Mouse (Mus musculus): ENCODE data around the gene Serpina3m. TPM values are rescaled to one million over a fixed set of nuclear protein-coding genes. Genes with fewer than 3 reads are reported as not detected.
"Not testable (repeated sequence)": the region's sequence is repeated elsewhere in the genome, so short reads cannot be mapped to it uniquely, and the experiment has no call there.

Serpina3m gene
- total RNA-seq (2017) = not detected in 2 replicates

DNA sequence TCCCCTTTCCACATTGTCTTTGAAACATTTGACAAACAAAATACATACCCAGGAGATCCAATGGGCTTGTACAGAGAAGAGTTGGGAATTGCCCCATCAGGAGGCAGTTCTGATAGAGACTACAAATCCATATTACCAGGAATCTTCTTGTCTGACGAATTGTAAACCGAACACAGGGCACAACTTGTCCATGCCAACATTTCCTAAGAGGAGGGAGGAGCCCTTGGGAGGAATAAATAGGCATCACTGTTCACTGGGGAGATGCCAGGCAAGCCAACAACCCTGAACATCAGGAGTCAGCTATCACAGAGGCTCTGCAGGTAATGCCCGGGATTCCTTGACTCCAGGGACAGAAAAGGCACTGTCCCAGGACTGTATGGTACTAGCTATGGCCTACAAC is at the start of gene Serpina3m, which contains the start of gene Serpina3k:
Gene Serpina3m, plus strand, starts transcription at position 261 of the 400 bp plus-strand sequence.
Gene Serpina3k, plus strand, starts transcription at position 261 of the 400 bp plus-strand sequence.
- not testable (repeated sequence) for ATAC-seq (replicated peaks in 1 of 2; ENCODE audit: insufficient read depth in 1 of 2, low FRiP score in 2 of 2, low TSS enrichment in 1 of 2, low read depth in 1 of 2, poor library complexity in 2 of 2, severe bottlenecking in 2 of 2)

DNA sequence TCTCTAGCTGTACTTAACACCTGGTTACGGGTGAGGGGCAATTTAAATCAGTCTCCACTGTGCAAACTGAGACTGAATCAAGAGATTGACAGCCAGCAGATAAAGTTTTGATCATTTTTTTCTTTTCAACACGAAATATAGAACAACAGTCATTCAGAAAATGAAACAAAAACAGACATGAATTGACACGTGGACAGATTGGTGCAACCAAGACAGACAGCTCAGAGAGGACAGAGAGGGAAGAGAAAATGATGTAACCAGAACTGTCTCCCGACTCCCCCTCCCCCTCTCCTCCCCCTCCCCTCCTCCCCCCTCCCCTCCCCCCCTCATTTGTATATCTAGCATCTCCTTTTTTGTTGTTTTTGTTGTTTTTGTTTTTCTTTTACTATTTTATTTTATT is 48.4 kb upstream of the Serpina3m start:
- no peak for ATAC-seq (replicated peaks in 1 of 2; ENCODE audit: insufficient read depth in 1 of 2, low FRiP score in 2 of 2, low TSS enrichment in 1 of 2, low read depth in 1 of 2, poor library complexity in 2 of 2, severe bottlenecking in 2 of 2)

DNA sequence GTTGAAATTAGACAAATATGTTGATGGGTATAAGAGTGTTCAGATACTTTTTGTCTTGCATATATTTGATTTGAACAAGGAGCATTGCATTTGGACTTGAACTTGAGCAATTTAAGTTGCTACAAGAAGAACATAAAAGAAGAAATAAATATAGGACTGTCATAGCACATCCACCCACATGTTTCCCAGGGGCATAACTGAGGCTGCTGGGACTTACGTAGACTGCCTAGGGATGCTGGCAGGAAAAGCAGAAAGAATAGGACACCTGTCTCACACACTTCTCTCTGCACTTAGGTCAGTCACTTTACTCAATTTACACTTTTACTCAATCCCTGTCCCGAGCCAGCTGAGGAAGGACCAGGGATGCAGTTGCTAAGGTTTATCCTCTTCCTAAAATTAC is 44.3 kb upstream of the Serpina3m start:
- no peak for ATAC-seq (replicated peaks in 1 of 2; ENCODE audit: insufficient read depth in 1 of 2, low FRiP score in 2 of 2, low TSS enrichment in 1 of 2, low read depth in 1 of 2, poor library complexity in 2 of 2, severe bottlenecking in 2 of 2)

DNA sequence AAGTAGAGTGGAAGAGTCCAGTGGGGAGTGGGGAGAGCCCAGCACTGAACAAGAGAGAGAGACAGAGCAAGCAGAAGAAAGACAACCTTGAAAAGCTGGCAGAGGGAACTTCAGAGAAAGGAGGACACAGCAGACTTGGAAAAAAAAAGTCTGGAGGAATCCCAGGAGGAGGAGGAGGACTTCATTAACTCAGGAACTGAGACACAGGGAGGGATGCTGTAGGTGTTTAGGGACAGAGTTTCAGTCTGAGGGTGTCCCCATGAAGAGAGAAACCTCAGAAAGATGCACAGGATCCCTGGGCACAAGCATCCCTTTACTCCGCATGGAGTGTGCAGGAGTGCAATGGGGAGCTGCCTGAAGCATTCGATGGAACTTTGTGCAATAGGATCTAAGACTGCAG is 40.2 kb upstream of the Serpina3m start:
- no peak for ATAC-seq (replicated peaks in 1 of 2; ENCODE audit: insufficient read depth in 1 of 2, low FRiP score in 2 of 2, low TSS enrichment in 1 of 2, low read depth in 1 of 2, poor library complexity in 2 of 2, severe bottlenecking in 2 of 2)

DNA sequence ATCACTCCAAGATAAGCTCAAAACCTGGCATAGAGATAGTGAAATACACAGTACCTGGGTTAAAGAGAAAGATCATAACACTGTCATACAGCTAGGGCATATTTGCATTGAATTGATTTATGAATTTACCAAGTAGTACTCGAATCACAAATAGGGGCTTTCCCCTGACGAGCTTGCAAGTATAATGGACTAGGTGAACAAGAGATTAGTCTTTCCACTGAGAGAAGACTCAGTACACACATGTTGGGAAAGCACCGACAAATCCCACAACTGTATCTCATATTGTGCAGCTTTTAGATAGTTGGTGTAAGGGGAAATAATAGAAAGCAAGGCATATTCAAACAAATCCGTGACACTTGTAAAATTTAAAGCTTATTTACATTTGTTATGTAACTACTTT is 32.3 kb upstream of the Serpina3m start:
- no peak for ATAC-seq (replicated peaks in 1 of 2; ENCODE audit: insufficient read depth in 1 of 2, low FRiP score in 2 of 2, low TSS enrichment in 1 of 2, low read depth in 1 of 2, poor library complexity in 2 of 2, severe bottlenecking in 2 of 2)

DNA sequence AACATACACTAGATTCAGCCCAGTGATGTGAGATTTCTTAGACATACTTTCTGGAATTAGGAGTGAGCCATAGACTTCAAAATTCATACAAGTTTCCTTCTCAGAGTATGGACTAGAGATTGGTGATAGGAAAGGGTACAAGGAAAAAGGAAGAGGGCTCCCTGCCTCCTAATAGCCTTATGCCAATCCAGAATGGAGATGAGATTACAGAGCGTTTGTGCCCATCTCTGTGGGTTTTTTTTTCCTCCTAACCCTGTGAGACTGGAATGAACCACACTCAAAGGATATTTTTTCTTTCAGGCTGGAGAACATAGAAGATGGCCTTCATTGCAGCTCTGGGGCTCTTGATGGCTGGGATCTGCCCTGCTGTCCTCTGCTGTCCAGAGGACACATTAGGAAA is 24.0 kb upstream of the Serpina3m start, which contains the start of gene Serpina3j:
Gene Serpina3j, plus strand, starts transcription at position 301 of the 400 bp plus-strand sequence.
- ATAC-seq (replicated peaks in 1 of 2; ENCODE audit: insufficient read depth in 1 of 2, low FRiP score in 2 of 2, low TSS enrichment in 1 of 2, low read depth in 1 of 2, poor library complexity in 2 of 2, severe bottlenecking in 2 of 2) = no peak

DNA sequence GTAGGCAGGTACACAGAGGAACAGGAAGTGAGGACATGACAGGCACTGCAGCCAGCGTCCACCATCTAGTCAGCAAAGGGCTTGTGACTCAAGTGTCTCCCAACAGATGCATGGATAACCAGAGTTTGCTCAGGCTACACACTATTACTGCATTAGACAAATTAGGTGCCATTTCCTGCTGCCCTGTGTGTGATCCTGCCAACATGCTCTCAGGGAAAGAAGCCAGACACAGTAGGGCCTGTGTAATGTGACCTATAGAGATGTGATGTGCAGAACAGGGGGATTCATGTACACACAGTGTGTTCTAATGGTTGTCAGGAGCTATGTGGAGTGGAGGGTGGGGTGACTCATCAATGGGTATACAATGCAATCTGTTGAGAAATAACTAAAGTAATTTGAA is 15.8 kb upstream of the Serpina3m start:
- ATAC-seq (replicated peaks in 1 of 2; ENCODE audit: insufficient read depth in 1 of 2, low FRiP score in 2 of 2, low TSS enrichment in 1 of 2, low read depth in 1 of 2, poor library complexity in 2 of 2, severe bottlenecking in 2 of 2) = no peak

DNA sequence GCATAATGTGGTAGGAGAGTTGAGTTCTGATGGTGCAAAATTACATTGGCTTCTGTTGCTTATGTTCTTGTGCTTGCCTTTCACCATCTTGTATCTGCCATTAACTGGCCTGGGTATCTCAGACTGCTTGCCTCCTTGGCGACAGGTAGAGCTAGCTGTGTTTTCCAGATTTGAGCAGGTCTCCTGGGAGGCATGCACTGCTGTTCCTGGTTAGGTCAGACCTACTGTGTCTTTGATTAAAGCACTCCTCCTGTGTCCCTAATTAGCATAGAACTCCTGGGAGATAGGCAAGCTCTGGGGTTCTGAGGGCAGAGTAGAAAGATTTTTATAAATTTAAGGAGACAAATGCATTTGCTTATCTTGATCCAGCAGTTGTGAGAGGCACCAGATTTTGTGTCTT is 6.6 kb upstream of the Serpina3m start:
- ATAC-seq (replicated peaks in 1 of 2; ENCODE audit: insufficient read depth in 1 of 2, low FRiP score in 2 of 2, low TSS enrichment in 1 of 2, low read depth in 1 of 2, poor library complexity in 2 of 2, severe bottlenecking in 2 of 2) = no peak

DNA sequence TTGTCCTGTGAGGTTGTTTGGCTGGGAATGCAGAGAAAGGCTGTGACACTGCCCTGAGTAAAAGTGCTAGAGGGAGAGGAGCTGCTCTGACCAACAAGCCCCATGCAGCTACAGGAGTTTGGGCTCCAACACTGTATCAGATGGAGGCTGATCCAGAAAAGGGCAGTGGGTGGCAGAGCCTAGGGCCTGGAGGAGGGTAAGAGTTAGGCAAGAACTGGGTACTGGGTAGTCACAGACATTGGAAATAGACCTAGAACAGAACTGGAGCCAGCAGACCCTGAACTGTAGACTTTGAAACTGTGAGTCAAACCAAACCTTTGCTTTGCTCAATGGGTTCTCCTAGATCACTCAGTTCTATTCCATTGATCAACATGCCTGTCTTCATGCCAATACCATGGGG is 1.4 kb upstream of the Serpina3m start:
- not testable (repeated sequence) for ATAC-seq (replicated peaks in 1 of 2; ENCODE audit: insufficient read depth in 1 of 2, low FRiP score in 2 of 2, low TSS enrichment in 1 of 2, low read depth in 1 of 2, poor library complexity in 2 of 2, severe bottlenecking in 2 of 2)

DNA sequence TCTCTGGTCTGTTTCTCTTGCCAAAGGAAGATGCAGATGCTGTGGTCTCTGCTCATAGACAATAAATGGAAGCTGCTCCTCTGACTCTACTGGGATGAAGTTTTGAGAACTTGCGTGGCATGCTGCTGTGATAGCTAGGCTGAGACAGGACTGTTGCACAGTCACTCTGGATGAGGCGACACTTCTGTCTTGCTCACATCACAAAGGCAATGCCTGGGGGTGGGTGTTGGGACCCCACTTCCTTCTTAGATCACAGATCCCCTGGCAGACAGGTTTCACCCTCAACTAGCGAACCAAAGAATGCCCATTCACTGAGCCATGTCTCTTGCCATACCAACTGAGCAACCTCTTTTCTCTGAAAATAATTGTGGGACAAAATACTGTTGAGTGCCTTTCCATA is 419 bp downstream of the Serpina3m start:
- no peak for ATAC-seq (replicated peaks in 1 of 2; ENCODE audit: insufficient read depth in 1 of 2, low FRiP score in 2 of 2, low TSS enrichment in 1 of 2, low read depth in 1 of 2, poor library complexity in 2 of 2, severe bottlenecking in 2 of 2)

DNA sequence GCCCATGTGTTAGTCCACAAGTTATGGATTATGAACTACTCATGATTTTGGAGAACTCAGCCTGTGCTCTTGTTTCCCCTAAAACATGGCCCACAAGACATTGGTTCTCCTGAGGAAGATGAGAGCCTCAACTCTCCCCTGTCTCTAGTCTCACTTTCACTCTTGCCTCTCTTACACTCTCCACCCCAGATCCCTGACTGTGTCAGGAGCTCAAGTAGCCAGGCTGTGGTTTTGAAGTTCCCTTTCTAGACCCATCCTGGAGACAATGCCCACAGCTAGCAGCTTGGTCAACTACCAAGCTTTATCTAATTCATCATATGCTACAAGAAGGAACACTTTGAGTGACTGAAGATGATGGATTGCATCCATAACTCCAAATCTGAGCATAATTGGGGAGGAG is 4.2 kb downstream of the Serpina3m start:
- peak; percentile 42 to 58 for ATAC-seq (replicated peaks in 1 of 2; ENCODE audit: insufficient read depth in 1 of 2, low FRiP score in 2 of 2, low TSS enrichment in 1 of 2, low read depth in 1 of 2, poor library complexity in 2 of 2, severe bottlenecking in 2 of 2)

DNA sequence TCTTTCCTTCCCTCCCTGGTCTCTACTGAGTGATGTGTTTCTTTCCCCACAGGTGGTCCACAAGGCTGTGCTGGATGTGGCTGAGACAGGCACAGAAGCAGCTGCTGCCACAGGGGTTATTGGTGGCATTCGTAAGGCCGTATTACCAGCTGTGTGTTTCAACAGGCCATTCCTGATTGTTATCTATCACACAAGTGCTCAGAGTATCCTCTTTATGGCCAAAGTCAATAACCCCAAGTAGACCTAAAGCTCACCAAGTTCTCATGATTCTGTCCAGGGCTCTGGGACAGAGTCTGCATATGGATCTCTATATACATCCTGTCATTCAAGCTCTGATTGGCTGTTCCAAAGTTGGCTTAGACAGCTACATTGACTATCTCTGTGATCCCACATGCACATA is 6.9 kb downstream of the Serpina3m start:
- no peak for ATAC-seq (replicated peaks in 1 of 2; ENCODE audit: insufficient read depth in 1 of 2, low FRiP score in 2 of 2, low TSS enrichment in 1 of 2, low read depth in 1 of 2, poor library complexity in 2 of 2, severe bottlenecking in 2 of 2)

DNA sequence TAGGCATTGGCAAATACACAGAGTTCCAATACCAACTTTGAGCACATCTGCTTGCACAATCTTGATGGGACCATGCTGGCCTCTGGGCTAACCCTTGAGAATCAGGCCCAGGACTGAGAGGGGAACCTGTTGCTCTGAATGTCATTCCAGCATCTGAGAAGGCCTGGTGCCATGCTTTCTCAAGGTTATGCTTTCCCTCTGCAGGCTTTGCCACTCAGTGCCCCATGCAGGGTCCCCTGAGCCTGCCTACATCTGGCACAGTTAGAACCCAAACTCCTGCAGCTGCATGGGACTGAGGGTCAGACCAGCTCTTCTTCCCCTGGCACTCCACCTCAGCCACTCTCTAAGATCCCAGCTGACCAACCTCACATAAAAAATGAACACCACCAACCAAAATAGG is 7.4 kb downstream of the Serpina3m start:
- no peak for ATAC-seq (replicated peaks in 1 of 2; ENCODE audit: insufficient read depth in 1 of 2, low FRiP score in 2 of 2, low TSS enrichment in 1 of 2, low read depth in 1 of 2, poor library complexity in 2 of 2, severe bottlenecking in 2 of 2)

DNA sequence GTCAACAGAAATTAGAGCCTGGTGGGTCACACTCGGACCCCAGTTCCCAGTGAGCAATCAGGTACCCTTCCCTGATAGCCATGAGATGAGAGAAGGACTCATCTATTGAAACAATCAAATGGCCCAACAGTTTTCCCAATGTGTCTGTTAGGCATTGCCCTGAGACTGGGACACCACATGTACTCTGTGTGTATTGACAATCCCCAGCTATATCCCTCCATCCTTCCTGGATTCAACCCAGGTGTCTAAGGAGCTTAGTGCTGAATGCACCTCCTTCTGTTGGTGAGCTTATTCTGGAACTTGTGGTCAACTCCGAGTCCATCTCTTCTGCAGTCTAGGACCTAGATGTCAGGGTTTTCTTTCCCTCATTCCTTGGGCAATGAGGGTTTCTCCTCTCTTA is 8.8 kb downstream of the Serpina3m start:
- no peak for ATAC-seq (replicated peaks in 1 of 2; ENCODE audit: insufficient read depth in 1 of 2, low FRiP score in 2 of 2, low TSS enrichment in 1 of 2, low read depth in 1 of 2, poor library complexity in 2 of 2, severe bottlenecking in 2 of 2)

DNA sequence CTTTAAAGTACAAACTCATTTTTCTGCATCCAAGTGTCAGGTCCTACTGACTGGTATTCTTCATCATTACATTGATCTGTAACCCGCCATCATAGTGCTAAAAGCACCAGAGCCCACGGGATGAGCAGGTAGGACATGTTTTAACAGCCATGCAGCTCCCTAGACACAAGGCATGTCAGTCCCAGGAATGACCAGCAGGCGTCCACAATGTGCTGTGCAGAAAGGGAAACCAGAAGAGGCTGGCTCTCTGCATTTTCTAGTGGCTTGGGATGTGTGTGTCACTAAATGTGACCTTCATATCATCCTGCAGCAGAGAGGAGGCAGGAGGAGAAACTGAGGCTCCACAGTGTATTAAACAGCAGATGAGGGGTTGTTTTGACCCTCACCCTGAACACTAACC is 13.5 kb downstream of the Serpina3m start:
- ATAC-seq (replicated peaks in 1 of 2; ENCODE audit: insufficient read depth in 1 of 2, low FRiP score in 2 of 2, low TSS enrichment in 1 of 2, low read depth in 1 of 2, poor library complexity in 2 of 2, severe bottlenecking in 2 of 2) = peak; percentile 56 to 65; a peak in 3 of 4 replicates

DNA sequence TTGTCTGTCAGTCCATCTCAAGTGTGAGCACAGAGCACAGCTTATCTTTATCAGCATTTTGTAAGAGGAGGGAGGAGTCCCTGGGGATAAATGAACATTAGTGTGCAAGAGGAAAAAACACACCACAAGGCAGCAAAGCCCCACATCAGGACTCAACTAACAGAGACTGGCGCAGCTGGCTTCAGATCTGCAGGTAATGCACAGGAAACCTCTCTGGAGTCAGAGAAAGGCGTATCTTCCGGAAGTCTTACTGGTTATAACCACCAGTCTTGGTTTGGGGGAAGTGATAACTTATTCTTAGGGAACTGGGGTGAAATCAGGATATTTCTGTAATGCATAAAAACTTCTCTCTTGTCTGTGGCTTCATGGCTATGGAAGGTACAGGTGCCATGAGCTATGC is 17.7 kb downstream of the Serpina3m start:
- peak; percentile 59 to 78 for ATAC-seq (replicated peaks in 1 of 2; ENCODE audit: insufficient read depth in 1 of 2, low FRiP score in 2 of 2, low TSS enrichment in 1 of 2, low read depth in 1 of 2, poor library complexity in 2 of 2, severe bottlenecking in 2 of 2)

DNA sequence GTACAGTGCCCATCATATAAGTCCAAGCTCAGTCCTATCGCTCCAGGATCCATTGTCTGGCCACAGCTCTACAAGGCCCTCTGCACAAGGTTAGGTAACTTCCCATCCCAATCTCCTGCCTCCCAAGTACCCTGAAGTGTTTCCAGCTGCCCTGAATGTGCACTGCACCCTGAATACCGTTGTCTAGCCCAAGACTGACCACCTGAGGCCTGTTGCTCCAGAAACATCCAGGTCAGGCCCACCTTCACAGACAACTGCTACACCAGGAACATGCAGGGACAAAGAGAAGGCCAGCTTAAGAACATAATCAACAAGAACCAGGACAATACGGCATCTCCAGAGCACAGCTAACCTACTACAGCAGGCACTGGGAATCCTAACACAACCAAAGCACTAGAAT is 31.7 kb downstream of the Serpina3m start:
- no peak for ATAC-seq (replicated peaks in 1 of 2; ENCODE audit: insufficient read depth in 1 of 2, low FRiP score in 2 of 2, low TSS enrichment in 1 of 2, low read depth in 1 of 2, poor library complexity in 2 of 2, severe bottlenecking in 2 of 2)

DNA sequence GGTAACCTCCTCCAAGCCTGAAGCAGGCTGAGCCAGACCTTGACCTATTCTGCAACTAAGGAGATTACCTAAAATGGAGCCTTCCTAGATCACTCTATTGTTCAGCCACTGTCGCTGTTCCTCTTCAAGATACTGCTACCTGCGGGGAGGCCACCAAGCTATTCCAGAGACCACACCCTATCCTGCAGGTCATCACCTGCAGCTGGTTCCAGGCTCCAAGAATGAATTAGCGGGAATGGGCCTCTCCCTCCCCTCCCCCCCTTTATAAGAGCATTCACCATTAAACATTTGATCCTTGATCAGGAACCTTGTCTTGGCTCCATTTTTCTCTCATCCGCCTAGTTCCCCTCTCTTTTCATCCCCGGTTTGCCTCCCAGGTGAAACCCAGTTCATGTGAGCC is 38.9 kb downstream of the Serpina3m start:
- not testable (repeated sequence) for ATAC-seq (replicated peaks in 1 of 2; ENCODE audit: insufficient read depth in 1 of 2, low FRiP score in 2 of 2, low TSS enrichment in 1 of 2, low read depth in 1 of 2, poor library complexity in 2 of 2, severe bottlenecking in 2 of 2)

DNA sequence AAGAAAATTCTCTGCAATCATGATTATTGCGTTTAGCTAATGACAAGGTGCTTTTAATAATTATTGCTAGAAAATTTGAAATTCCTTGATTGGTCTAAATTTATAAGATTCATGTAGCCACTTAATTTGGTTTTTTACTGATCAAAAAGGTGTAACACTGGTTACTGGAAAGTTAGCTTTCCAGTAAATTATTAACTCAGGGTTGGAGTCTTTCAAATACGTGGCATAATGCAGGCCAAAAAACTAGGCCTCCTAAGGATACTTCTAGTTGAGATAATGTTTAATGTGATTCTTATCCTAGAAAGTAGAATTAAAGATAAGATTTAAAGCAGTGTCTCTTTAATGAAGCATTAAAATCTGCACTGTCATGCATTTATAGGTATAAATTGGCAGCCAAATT is 40.1 kb downstream of the Serpina3m start:
- ATAC-seq (replicated peaks in 1 of 2; ENCODE audit: insufficient read depth in 1 of 2, low FRiP score in 2 of 2, low TSS enrichment in 1 of 2, low read depth in 1 of 2, poor library complexity in 2 of 2, severe bottlenecking in 2 of 2) = not testable (repeated sequence)

DNA sequence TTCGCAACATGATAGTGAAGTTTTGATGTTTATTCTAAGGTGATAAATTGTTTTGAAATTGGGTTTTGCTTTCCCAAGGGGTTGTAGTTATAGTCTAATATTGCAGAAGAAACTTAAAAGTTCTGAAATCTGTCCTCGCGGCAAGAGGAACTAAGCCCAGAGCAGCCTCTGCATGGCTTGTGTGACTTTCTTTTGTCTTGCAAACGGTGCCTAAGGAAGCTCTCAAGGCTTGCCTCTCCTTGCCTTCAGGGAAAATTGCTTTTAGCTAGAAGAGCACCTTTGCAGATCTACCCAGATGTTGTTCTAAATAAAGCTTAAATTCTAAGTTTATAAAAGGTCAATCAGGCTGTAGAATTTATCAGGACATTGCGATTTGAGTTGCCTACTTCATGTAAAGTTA is 40.5 kb downstream of the Serpina3m start:
- not testable (repeated sequence) for ATAC-seq (replicated peaks in 1 of 2; ENCODE audit: insufficient read depth in 1 of 2, low FRiP score in 2 of 2, low TSS enrichment in 1 of 2, low read depth in 1 of 2, poor library complexity in 2 of 2, severe bottlenecking in 2 of 2)

Data from hematopoietic stem cell, adult 5-6 weeks (primary cell).